Mouse (Mus musculus) MEL-GATA-1-ER (cell line): ENCODE results near the gene Dusp11.
A peak's percentile ranks its signal among the peaks of the same experiment; 100 is the strongest.
"Not testable (repeated sequence)": the region's sequence is repeated elsewhere in the genome, so short reads cannot be mapped to it uniquely, and the experiment has no call there.

Experiments used
- DNase-seq: peaks from one replicate; pipeline ENCODE4 v3.0.0-alpha.2; 2012; ENCODE audit warnings: low read depth; ENCODE audit errors: extremely low read depth

The Dusp11 gene

GRCm38 (mm10) chr6:85961101-85962091 lies at the start of gene Dusp11:
Gene Dusp11, minus strand, starts transcription at chr6:85961667.
- DNase-seq, result peak; percentile 86

- peak; percentile 10 for DNase-seq
Observed at GRCm38 (mm10) chr6:86009980-86010379, 48.5 kb upstream of the Dusp11 start.

GRCm38 (mm10) chr6:86004271-86005148 lies 43.0 kb upstream of the Dusp11 start:
- DNase-seq, result peak; percentile 62

GRCm38 (mm10) chr6:86003405-86003925 lies 42.0 kb upstream of the Dusp11 start:
- DNase-seq, result no peak

- not testable (repeated sequence) for DNase-seq
Observed at GRCm38 (mm10) chr6:85990774-85991173, 29.3 kb upstream of the Dusp11 start.

- DNase-seq, result not testable (repeated sequence)
Observed at GRCm38 (mm10) chr6:85989570-85989969, 28.1 kb upstream of the Dusp11 start.

GRCm38 (mm10) chr6:85984351-85984750 lies 22.9 kb upstream of the Dusp11 start:
- no peak for DNase-seq

- DNase-seq, result peak; percentile 35
Observed at GRCm38 (mm10) chr6:85978736-85979135, 17.3 kb upstream of the Dusp11 start.

- no peak for DNase-seq
Observed at GRCm38 (mm10) chr6:85976242-85976641, 14.8 kb upstream of the Dusp11 start.

GRCm38 (mm10) chr6:85975761-85976160 lies 14.3 kb upstream of the Dusp11 start:
- DNase-seq, result no peak

- DNase-seq, result peak; percentile 40
Observed at GRCm38 (mm10) chr6:85974941-85975617, 13.6 kb upstream of the Dusp11 start.

GRCm38 (mm10) chr6:85973336-85973735 lies 11.9 kb upstream of the Dusp11 start:
- no peak for DNase-seq

GRCm38 (mm10) chr6:85972699-85973098 lies 11.2 kb upstream of the Dusp11 start:
- DNase-seq, result no peak

- no peak for DNase-seq
Observed at GRCm38 (mm10) chr6:85969889-85970288, 8.4 kb upstream of the Dusp11 start.

GRCm38 (mm10) chr6:85966686-85967085 lies 5.2 kb upstream of the Dusp11 start:
- DNase-seq, result no peak

- DNase-seq, result not testable (repeated sequence)
Observed at GRCm38 (mm10) chr6:85966081-85966480, 4.6 kb upstream of the Dusp11 start.

- DNase-seq, result no peak
Observed at GRCm38 (mm10) chr6:85957581-85957980, 3.9 kb downstream of the Dusp11 start.

- DNase-seq, result no peak
Observed at GRCm38 (mm10) chr6:85948549-85948948, 12.9 kb downstream of the Dusp11 start.

GRCm38 (mm10) chr6:85942469-85942868 lies 19.0 kb downstream of the Dusp11 start:
- no peak for DNase-seq

GRCm38 (mm10) chr6:85938701-85939100 lies 22.8 kb downstream of the Dusp11 start:
- no peak for DNase-seq
